Mouse (Mus musculus) kidney, embryonic 15.5 days (tissue): Measurements from ENCODE around the gene Mrpl21. TPM values are rescaled to one million over a fixed set of nuclear protein-coding genes. Genes with fewer than 3 reads are reported as not detected.

ENCODE experiments used
- ATAC-seq: fragments of 200-750 bp; cut with Nextera tagmentation; replicated peaks from 2 replicates; pipeline ENCODE4 v1.8.0; 2017; ENCODE audit warnings: moderate TSS enrichment; ENCODE audit not compliant: low FRiP score
- H3K27ac ChIP-seq: fragments of 300-500 bp; sonication (generic); 2 replicates; pipeline ENCODE4 v1.5.1; 2015; ENCODE audit warnings: mild to moderate bottlenecking, inconsistent platforms
- H3K27me3 ChIP-seq: fragments of 300-500 bp; sonication (generic); 2 replicates; pipeline ENCODE4 v1.6.1; 2015; ENCODE audit warnings: inconsistent platforms
- H3K36me3 ChIP-seq: fragments of 300-500 bp; sonication (generic); 2 replicates; pipeline ENCODE4 v1.6.1; 2015; ENCODE audit warnings: inconsistent platforms
- H3K4me1 ChIP-seq: fragments of 300-500 bp; sonication (generic); 2 replicates; pipeline ENCODE4 v1.6.1; 2015; ENCODE audit warnings: inconsistent platforms
- H3K4me2 ChIP-seq: fragments of 300-500 bp; sonication (generic); 2 replicates; pipeline ENCODE4 v1.6.1; 2015; ENCODE audit warnings: moderate library complexity, mild to moderate bottlenecking, inconsistent platforms
- H3K4me3 ChIP-seq: fragments of 300-500 bp; sonication (generic); replicated peaks from 2 replicates; pipeline ENCODE4 v1.5.1; 2015; ENCODE audit warnings: mild to moderate bottlenecking, inconsistent platforms
- H3K9ac ChIP-seq: fragments of 300-500 bp; sonication (generic); 2 replicates; pipeline ENCODE4 v1.6.1; 2015; ENCODE audit warnings: mild to moderate bottlenecking, inconsistent platforms
- H3K9me3 ChIP-seq: fragments of 300-500 bp; sonication (generic); replicated peaks from 2 replicates; pipeline ENCODE4 v1.6.1; 2016; ENCODE audit warnings: inconsistent platforms
- WGBS: fragments of 180-500 bp; shearing (Covaris S2); methylation state at CpG from one replicate; pipeline ENCODE4 v1.1.7; 2015; ENCODE audit warnings: mixed read lengths; 5-methylcytosine and 5-hydroxymethylcytosine counted together
- polyA plus RNA-seq: library from polyadenylated mRNA; unstranded; fragments of >200 nt; fragmentation: Nextera tagmentation; extraction: Ambion mirVana; gene quantifications from 2 replicates; pipeline ENCODE4 v1.2.1, GENCODE M21; 2015

Gene Mrpl21
- polyA plus RNA-seq, 1 experiment from 2014 or later: 126 TPM

- H3K27ac ChIP-seq: peak overlapping the region; percentile 96
- peaks cover 50% of the 10 kb centered on the region for H3K4me1 ChIP-seq
- H3K27me3 ChIP-seq: 0 out of 2 replicates have a peak, but pooled peaks cover 3% of the 10 kb centered on the region
- H3K4me2 ChIP-seq: peak overlapping the region; percentile 98
- ATAC-seq: no peak
- WGBS: 30% methylated on average over 15 of the region's 15 CpGs
- H3K4me3 ChIP-seq: peak overlapping the region; percentile 68
- H3K9ac ChIP-seq: peak overlapping the region; percentile 34; the same call in 1 of the 2 replicates
- no peaks in the 10 kb centered on the region; the same call in 1 of the 2 replicates for H3K9me3 ChIP-seq
- H3K36me3 ChIP-seq: no peaks in the 10 kb centered on the region
These were observed 43.2 kb downstream of the Mrpl21 start for GRCm38 (mm10) chr19:3325771-3326478.

- Histone ChIP-seq H3K4me3 (no peak overlapping the region), H3K27me3 (no peaks in the 10 kb centered on the region), H3K4me1 (peaks cover 45% of the 10 kb centered on the region), H3K9me3 (no peaks in the 10 kb centered on the region), H3K4me2 (peak overlapping the region; percentile 98; the same call in 1 of the 2 replicates), H3K36me3 (no peaks in the 10 kb centered on the region), H3K27ac (peak overlapping the region; percentile 96; the same call in 1 of the 2 replicates), H3K9ac (no peak overlapping the region)
- 70% methylated on average over 12 of the region's 12 CpGs for WGBS
- no peak for ATAC-seq
These were observed 43.9 kb downstream of the Mrpl21 start for GRCm38 (mm10) chr19:3326479-3327047.

- no peaks in the 10 kb centered on the region for H3K27me3 ChIP-seq
- ATAC-seq: peak; percentile 59
- H3K4me2 ChIP-seq: no peak overlapping the region
- H3K4me3 ChIP-seq: no peak overlapping the region
- WGBS: 38% methylated on average over 6 of the region's 6 CpGs
- H3K27ac ChIP-seq: peak overlapping the region; percentile 79
- no peaks in the 10 kb centered on the region for H3K36me3 ChIP-seq
- no peaks in the 10 kb centered on the region for H3K9me3 ChIP-seq
- no peak overlapping the region for H3K9ac ChIP-seq
- peaks cover 42% of the 10 kb centered on the region for H3K4me1 ChIP-seq
These were observed 50.5 kb downstream of the Mrpl21 start for GRCm38 (mm10) chr19:3333247-3333646.

GRCm38 (mm10) chr19:3333694-3334515 lies 51.2 kb downstream of the Mrpl21 start:
- Histone ChIP-seq H3K4me3 (no peak overlapping the region), H3K36me3 (no peaks in the 10 kb centered on the region), H3K4me1 (peaks cover 42% of the 10 kb centered on the region), H3K4me2 (no peak overlapping the region), H3K9ac (no peak overlapping the region), H3K27ac (peak overlapping the region; percentile 79), H3K27me3 (no peaks in the 10 kb centered on the region), H3K9me3 (no peaks in the 10 kb centered on the region)
- WGBS: 46% methylated on average over 17 of the region's 17 CpGs
- ATAC-seq: peak; percentile 69

GRCm38 (mm10) chr19:3334550-3334949 lies 51.8 kb downstream of the Mrpl21 start:
- no peaks in the 10 kb centered on the region for H3K27me3 ChIP-seq
- ATAC-seq: no peak
- no peak overlapping the region for H3K9ac ChIP-seq
- H3K4me3 ChIP-seq: no peak overlapping the region
- no peaks in the 10 kb centered on the region for H3K36me3 ChIP-seq
- H3K4me1 ChIP-seq: peaks cover 42% of the 10 kb centered on the region
- H3K9me3 ChIP-seq: no peaks in the 10 kb centered on the region
- WGBS: 78% methylated on average over 4 of the region's 4 CpGs
- H3K27ac ChIP-seq: peak overlapping the region; percentile 79
- no peak overlapping the region for H3K4me2 ChIP-seq

- no peak for ATAC-seq
- H3K9me3 ChIP-seq: no peaks in the 10 kb centered on the region
- 68% methylated on average over 1 of the region's 1 CpGs for WGBS
- H3K27me3 ChIP-seq: no peaks in the 10 kb centered on the region
- no peaks in the 10 kb centered on the region for H3K36me3 ChIP-seq
- H3K4me2 ChIP-seq: no peak overlapping the region
- H3K4me1 ChIP-seq: peaks cover 42% of the 10 kb centered on the region
- no peak overlapping the region for H3K27ac ChIP-seq
- no peak overlapping the region for H3K4me3 ChIP-seq
- H3K9ac ChIP-seq: no peak overlapping the region
These were observed 53.2 kb downstream of the Mrpl21 start for GRCm38 (mm10) chr19:3335917-3336316.

- whole genome bisulfite sequencing: 63% methylated on average over 8 of the region's 8 CpGs
- no peak for ATAC-seq
- no peaks in the 10 kb centered on the region for H3K9me3 ChIP-seq
- no peak overlapping the region for H3K4me2 ChIP-seq
- no peaks in the 10 kb centered on the region for H3K27me3 ChIP-seq
- no peak overlapping the region for H3K27ac ChIP-seq
- peaks cover 42% of the 10 kb centered on the region for H3K4me1 ChIP-seq
- H3K36me3 ChIP-seq: no peaks in the 10 kb centered on the region
- H3K4me3 ChIP-seq: no peak overlapping the region
- H3K9ac ChIP-seq: no peak overlapping the region
These were observed 54.0 kb downstream of the Mrpl21 start for GRCm38 (mm10) chr19:3336485-3337255.

GRCm38 (mm10) chr19:3339187-3339586 lies 56.5 kb downstream of the Mrpl21 start:
- Histone ChIP-seq H3K9me3 (no peaks in the 10 kb centered on the region), H3K4me1 (peaks cover 35% of the 10 kb centered on the region), H3K36me3 (no peaks in the 10 kb centered on the region), H3K27me3 (no peaks in the 10 kb centered on the region), H3K9ac (no peak overlapping the region), H3K27ac (no peak overlapping the region), H3K4me2 (no peak overlapping the region), H3K4me3 (no peak overlapping the region)
- ATAC-seq: no peak
- 84% methylated on average over 8 of the region's 8 CpGs for WGBS

GRCm38 (mm10) chr19:3341021-3341420 lies 58.3 kb downstream of the Mrpl21 start:
- no peak overlapping the region for H3K9ac ChIP-seq
- H3K27ac ChIP-seq: no peak overlapping the region
- peaks cover 37% of the 10 kb centered on the region for H3K4me1 ChIP-seq
- 74% methylated on average over 3 of the region's 3 CpGs for WGBS
- H3K36me3 ChIP-seq: no peaks in the 10 kb centered on the region
- no peak overlapping the region for H3K4me3 ChIP-seq
- ATAC-seq: no peak
- no peak overlapping the region for H3K4me2 ChIP-seq
- no peaks in the 10 kb centered on the region for H3K9me3 ChIP-seq
- H3K27me3 ChIP-seq: no peaks in the 10 kb centered on the region
